Mouse (Mus musculus): ENCODE measurements around the gene Rad51b. TPM values are rescaled to one million over a fixed set of nuclear protein-coding genes. Genes with fewer than 3 reads are reported as not detected.

Rad51b gene
- total and polyA plus RNA-seq, 3 experiments: 6.5 to 8.6 (median 8.5) TPM

DNA sequence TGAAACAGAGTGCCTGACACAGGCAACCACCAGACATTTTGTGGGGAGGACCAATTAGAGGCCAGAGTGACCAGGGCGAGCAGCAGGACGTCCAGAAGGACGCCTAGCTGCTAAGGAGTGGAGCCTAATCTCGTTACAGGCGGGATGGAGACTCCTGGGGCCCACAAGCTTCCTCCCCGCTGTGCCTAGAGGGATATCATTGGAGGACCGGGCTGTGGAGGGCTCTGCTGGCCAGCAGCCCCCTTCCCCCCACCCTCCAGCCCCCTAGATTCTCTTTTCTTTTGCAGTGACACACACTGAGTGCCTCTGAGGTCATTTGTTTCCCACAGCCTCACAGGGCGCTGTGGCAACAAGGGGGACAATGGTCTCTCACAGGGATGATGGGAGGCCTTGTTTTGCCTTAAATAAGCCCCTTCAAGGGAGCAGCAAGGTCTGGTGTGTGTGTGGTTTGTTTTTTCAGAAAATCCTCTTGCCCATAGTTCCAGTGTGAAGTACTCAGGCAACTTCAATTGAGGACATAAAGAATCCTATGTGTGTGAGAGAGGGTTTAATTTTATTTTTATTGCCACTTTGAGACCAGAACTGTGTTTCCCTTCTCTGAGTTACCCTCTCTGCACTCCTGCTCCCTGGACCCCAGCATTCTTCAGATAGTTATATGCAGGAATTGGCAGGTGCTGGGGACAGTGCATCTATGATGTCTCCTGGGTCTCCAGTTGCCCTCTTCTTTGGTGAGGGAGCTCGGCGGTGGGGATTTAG, 422.2 kb downstream of the Rad51b start:
- H3K9ac ChIP-seq (ENCODE audit: insufficient read depth, low read depth): no peak overlapping the region
- no peaks in the 10 kb centered on the region for H3K36me3 ChIP-seq (replicated peaks in 1 of 2; ENCODE audit: control insufficient read depth in 1 of 2, insufficient read depth in 1 of 2, low read length in 1 of 2)
- TF ChIP-seq ZMIZ1 (IDR thresholded peaks at IDR 0.05; ENCODE audit: low read depth, low read length): no peak
- TF ChIP-seq KAT2A (IDR thresholded peaks at IDR 0.05; ENCODE audit: insufficient replicate concordance, low read length): no peak
- TF ChIP-seq TBP (conservative IDR thresholded peaks at IDR 0.05; ENCODE audit: low read depth, low read length): no peak
- TF ChIP-seq RAD21 (IDR thresholded peaks at IDR 0.05; ENCODE audit: low read depth, low read length): no peak
- TF ChIP-seq USF2 (conservative IDR thresholded peaks at IDR 0.05; ENCODE audit: low read depth, low read length): no peak
- no peak for TF ChIP-seq IRF4 (IDR thresholded peaks at IDR 0.05; ENCODE audit: low read depth, low read length)
- TF ChIP-seq CTCF (conservative IDR thresholded peaks at IDR 0.05 in 1 of 2, IDR thresholded peaks at IDR 0.05 in 1 of 2; ENCODE audit: low read depth in 2 of 2, low read length in 2 of 2): no peak
- no peak for TF ChIP-seq BHLHE40 (IDR thresholded peaks at IDR 0.05; ENCODE audit: low read depth, low read length)
- no peak for TF ChIP-seq NELFE (IDR thresholded peaks at IDR 0.05; ENCODE audit: low read depth, low read length)
- TF ChIP-seq E2F4 (IDR thresholded peaks at IDR 0.05; ENCODE audit: insufficient replicate concordance, low read depth, low read length): no peak
- no peak for TF ChIP-seq ETS1 (conservative IDR thresholded peaks at IDR 0.05; ENCODE audit: low read depth, low read length)
- TF ChIP-seq TCF12 (IDR thresholded peaks at IDR 0.05; ENCODE audit: low read depth, low read length): no peak
- TF ChIP-seq POLR2A (IDR thresholded peaks at IDR 0.05; ENCODE audit: low read depth, low read length): no peak
- no peaks in the 10 kb centered on the region for H3K9me3 ChIP-seq (replicated peaks; ENCODE audit: low read length)
- DNase-seq (ENCODE audit: extremely low read depth): no peak
- in situ Hi-C loops (cut with MboI; ENCODE audit: low pct_ligation_motif_present, low pct_unique_long_range_greater_than_20kb, low sequenced_read_pairs): no loop called here
- H3K4me2 ChIP-seq (ENCODE audit: insufficient read depth, low read depth, poor library complexity, severe bottlenecking): no peak overlapping the region
- H3K27ac ChIP-seq (ENCODE audit: insufficient read depth, low read depth): no peak overlapping the region
- no peaks in the 10 kb centered on the region for H3K27me3 ChIP-seq (replicated peaks)
- no peak overlapping the region for H3K4me3 ChIP-seq (replicated peaks in 1 of 3; ENCODE audit: low read depth in 2 of 3, low read length in 2 of 3, poor library complexity in 1 of 3)
- no peaks in the 10 kb centered on the region for H3K79me2 ChIP-seq (replicated peaks; ENCODE audit: control insufficient read depth, extremely low read depth, insufficient read depth, poor library complexity, severe bottlenecking)
- dilution Hi-C loops (cut with MboI; ENCODE audit: extremely low pct_ligation_motif_present, extremely low pct_unique_long_range_greater_than_20kb, low sequenced_read_pairs): no loop called here
- peaks cover 3 to 14% of the 10 kb centered on the region in 2 experiments; a peak in 3 of 4 replicates for H3K4me1 ChIP-seq (ENCODE audit: control insufficient read depth in 1 of 2, insufficient read depth in 2 of 2)

DNA sequence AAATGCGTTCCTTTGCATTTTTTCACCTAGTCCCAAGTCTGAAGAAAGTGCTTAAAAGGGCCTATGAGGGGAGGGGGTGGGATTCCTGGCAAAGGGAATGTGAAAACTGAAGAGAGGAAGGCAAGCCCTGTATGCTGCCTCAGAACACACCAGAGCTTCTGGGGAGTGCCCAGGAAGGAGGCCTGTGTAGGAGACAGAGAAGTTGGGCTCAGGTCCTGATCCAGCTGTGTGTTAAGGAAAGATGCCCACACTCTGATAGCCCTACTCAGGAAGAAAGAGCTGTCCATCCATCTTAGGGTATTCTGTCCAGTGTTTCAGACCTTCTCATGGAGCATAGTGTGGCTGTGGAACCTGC, 422.7 kb downstream of the Rad51b start:
- Histone ChIP-seq H3K9me3 (replicated peaks; ENCODE audit: low read length) (no peaks in the 10 kb centered on the region), H3K36me3 (replicated peaks in 1 of 2; ENCODE audit: control insufficient read depth in 1 of 2, insufficient read depth in 1 of 2, low read length in 1 of 2) (no peaks in the 10 kb centered on the region), H3K79me2 (replicated peaks; ENCODE audit: control insufficient read depth, extremely low read depth, insufficient read depth, poor library complexity, severe bottlenecking) (no peaks in the 10 kb centered on the region), H3K4me3 (replicated peaks in 1 of 3; ENCODE audit: low read depth in 2 of 3, low read length in 2 of 3, poor library complexity in 1 of 3) (no peak overlapping the region), H3K27ac (ENCODE audit: insufficient read depth, low read depth) (no peak overlapping the region), H3K4me1 (ENCODE audit: control insufficient read depth in 1 of 2, insufficient read depth in 2 of 2) (peaks cover 3 to 18% of the 10 kb centered on the region in 2 experiments; a peak in 3 of 4 replicates), H3K27me3 (replicated peaks) (no peaks in the 10 kb centered on the region), H3K9ac (ENCODE audit: insufficient read depth, low read depth) (no peak overlapping the region), H3K4me2 (ENCODE audit: insufficient read depth, low read depth, poor library complexity, severe bottlenecking) (no peak overlapping the region)
- in situ Hi-C loops (cut with MboI; ENCODE audit: low pct_ligation_motif_present, low pct_unique_long_range_greater_than_20kb, low sequenced_read_pairs) (no loop called here), dilution Hi-C loops (cut with MboI; ENCODE audit: extremely low pct_ligation_motif_present, extremely low pct_unique_long_range_greater_than_20kb, low sequenced_read_pairs) (no loop called here)
- TF ChIP-seq JUN (IDR thresholded peaks at IDR 0.05; ENCODE audit: insufficient read depth, low read depth, low read length) (no peak), USF1 (IDR thresholded peaks at IDR 0.05; ENCODE audit: low read depth, low read length) (no peak), POLR2AphosphoS2 (IDR thresholded peaks at IDR 0.05; ENCODE audit: low read depth, low read length) (no peak), GABPA (IDR thresholded peaks at IDR 0.05; ENCODE audit: insufficient replicate concordance, low read depth, low read length) (no peak), HCFC1 (IDR thresholded peaks at IDR 0.05; ENCODE audit: low read depth, low read length) (no peak), CHD1 (IDR thresholded peaks at IDR 0.05; ENCODE audit: low read depth, low read length) (no peak), CHD2 (IDR thresholded peaks at IDR 0.05; ENCODE audit: low read length) (no peak), TCF12 (IDR thresholded peaks at IDR 0.05; ENCODE audit: low read depth, low read length) (no peak), MYC (IDR thresholded peaks at IDR 0.05; ENCODE audit: low read depth, low read length) (no peak), MAZ (IDR thresholded peaks at IDR 0.05; ENCODE audit: low read depth, low read length) (no peak), UBTF (IDR thresholded peaks at IDR 0.05; ENCODE audit: low read depth, low read length) (no peak), ZC3H11A (IDR thresholded peaks at IDR 0.05; ENCODE audit: low read depth, low read length) (no peak), MXI1 (IDR thresholded peaks at IDR 0.05; ENCODE audit: low read depth, low read length) (no peak), IRF4 (IDR thresholded peaks at IDR 0.05; ENCODE audit: low read depth, low read length) (no peak), TBP (conservative IDR thresholded peaks at IDR 0.05; ENCODE audit: low read depth, low read length) (no peak), MAFK (IDR thresholded peaks at IDR 0.05; ENCODE audit: insufficient replicate concordance, low read length) (no peak), MAX (IDR thresholded peaks at IDR 0.05; ENCODE audit: low read length) (no peak), ZNF384 (IDR thresholded peaks at IDR 0.05; ENCODE audit: low read depth, low read length) (no peak), RCOR1 (conservative IDR thresholded peaks at IDR 0.05; ENCODE audit: low read depth, low read length) (no peak), NRF1 (IDR thresholded peaks at IDR 0.05; ENCODE audit: low read depth, low read length) (no peak)
- no peak for DNase-seq (ENCODE audit: extremely low read depth)
